Mouse (Mus musculus): Measurements from ENCODE around the gene Dach1. TPM values are rescaled to one million over a fixed set of nuclear protein-coding genes. Genes with fewer than 3 reads are reported as not detected.

Gene Dach1
- polyA plus RNA-seq, 1 experiment, result 3.6 TPM

DNA sequence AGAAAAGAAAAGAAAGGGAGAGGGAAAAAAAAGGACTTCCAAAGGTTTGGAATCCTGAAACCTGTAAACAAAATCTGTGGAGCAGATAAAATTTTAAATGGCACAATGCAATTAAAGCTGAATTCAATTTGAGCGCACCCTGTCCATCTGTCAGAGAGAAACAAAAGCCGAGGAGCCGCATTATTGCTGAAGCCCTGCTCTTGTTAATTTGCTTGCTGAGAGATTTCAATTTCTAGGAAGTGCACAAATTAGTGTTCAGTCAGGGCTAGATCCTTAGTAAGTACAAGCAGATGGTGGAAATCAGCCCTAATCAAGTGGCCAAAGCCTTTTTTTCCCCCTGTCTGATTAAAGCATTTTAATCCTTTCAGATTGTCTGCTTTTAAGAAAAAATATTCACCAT is 60.8 kb downstream of the Dach1 start:
- DNase-seq (ENCODE audit: low spot score), result no peak

DNA sequence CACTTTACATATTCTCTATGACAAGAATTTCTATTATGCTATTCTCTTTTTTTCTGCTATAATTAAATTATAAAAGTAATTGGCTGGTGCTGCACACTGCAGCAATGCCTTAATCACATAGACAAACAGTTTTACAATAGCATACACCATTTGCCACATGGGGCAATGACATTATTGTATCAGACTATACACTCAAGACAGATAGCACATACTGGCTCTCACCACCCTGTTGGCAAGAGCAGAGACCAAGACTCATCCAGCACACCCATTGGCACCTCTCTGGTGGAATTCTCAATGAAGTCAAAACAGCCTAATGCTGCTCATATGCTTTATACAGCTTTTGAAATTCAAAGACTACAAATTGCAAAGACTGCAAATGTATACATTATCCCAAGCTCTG is 63.4 kb downstream of the Dach1 start:
- no peak for DNase-seq (ENCODE audit: low spot score)

DNA sequence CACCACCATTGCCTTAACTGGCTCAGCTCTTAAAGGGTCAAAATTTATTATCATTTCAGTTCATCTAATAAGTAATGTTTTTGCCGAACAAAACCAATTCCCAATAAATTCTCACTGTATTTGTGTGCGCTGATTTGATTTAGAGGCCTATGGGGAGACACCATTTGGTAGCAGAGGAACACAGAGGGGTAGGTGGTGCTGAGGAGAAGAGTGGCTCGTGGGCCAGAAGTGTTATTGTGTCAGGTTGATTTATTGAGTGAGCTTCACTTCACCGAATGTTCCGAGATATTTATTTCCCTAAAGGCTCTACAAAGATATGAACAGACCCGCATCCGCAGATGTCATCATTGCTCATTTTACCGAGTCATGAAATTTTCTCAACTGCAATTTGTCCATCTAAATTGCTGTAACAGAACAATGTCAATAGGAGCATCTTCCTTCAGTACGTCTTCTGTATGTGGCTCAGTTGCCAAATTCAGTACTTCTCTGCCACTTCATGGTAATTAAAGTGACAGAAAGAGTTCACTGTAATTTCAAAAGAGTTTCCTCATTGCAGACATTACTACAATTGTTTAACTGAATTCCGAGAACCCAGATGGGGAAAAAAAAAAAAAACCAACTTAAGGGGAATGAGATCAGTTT is 65.1 kb downstream of the Dach1 start:
- no peak for DNase-seq (ENCODE audit: low spot score)

DNA sequence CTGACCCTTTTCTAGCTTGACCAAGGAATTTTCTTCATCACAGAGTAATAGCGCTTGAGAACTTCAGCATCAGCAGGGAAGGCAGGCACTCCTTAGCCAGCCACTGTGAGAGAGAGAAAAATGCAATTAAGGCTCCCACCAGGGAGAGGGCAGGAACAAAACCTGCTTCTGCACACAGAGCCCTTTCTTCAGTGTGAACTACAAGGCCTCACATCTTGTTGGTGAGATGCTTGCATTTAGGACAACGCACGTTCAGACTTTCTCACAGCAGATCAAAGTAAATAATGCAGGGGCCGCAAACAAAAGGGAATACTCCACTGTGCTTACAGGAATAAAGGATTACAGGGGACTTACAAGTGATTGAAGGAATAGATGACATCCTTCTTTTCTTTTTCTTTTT is 74.3 kb downstream of the Dach1 start:
- no peak for DNase-seq (ENCODE audit: low spot score)

DNA sequence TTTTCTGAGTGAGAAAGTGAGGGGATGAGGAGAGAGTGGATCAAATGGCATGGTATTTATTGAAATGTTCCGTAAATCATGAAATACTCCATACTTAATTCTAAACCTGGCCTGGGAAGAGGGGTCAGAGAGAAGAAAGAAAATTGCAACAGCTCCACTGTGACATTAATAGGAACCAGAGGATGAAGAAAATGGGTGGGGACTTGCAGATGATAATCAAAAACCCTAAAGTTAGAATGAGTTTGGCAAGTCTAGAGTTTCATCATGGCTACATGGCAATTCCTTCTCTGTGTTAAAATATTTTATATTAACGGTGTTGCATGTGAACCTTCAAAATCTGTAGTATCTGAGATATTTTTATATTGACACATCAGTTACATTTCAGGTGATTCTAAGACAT is 80.3 kb downstream of the Dach1 start:
- DNase-seq (ENCODE audit: low spot score), result no peak

DNA sequence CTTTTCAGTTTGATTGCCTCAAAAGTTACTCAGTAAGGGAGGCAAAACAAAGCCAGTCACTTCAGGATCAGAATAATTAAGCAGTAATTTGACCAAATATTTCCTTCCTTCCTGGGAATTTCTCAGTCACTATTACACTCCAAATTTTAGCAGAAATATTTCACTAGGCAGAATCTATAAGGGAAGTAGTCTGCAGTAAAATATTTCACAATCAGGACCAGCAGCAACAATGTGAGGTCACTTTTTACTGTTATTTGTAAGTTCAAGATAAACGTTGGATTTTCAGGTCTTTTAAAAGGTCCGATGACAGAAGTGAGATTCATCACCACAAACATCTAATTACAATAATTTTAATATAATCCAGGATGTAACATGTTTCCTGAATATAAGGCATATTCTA is 82.2 kb downstream of the Dach1 start:
- no peak for DNase-seq (ENCODE audit: low spot score)

DNA sequence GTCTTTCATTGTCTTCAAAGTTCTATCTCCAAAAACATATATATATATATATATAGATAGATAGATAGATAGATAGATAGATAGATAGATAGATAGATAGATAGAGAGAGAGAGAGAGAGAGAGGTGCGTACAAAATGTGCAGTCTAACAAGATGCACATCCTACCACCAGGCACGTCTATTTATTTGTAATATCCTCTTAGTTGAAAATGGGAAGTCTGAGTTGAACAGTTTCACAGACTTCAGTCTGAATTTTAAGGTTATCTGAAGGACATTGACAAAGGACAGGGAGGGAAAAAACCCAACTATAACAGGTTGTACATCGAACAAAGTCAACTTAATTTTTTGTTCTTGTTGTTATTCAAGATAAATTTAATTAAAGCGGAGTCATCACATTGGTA is 82.8 kb downstream of the Dach1 start:
- DNase-seq (ENCODE audit: low spot score), result no peak

DNA sequence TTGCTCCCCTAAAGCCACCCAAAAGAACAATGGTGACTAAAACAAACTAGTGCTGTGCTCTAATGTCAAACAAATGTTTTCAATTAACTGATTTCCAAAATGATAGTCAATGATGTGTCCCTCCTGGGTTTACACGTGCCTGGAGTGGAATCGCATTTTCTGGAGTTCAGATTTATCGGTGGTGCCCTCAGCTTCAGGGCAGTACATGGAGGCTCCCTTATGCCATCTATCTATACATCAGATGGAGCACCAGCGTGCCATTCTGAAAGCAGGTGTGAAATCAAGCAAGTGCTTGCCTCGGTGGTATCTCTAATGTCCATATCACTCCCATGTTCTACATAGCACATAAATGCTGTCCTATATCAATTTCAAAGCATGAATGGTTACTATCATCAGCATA is 84.4 kb downstream of the Dach1 start:
- DNase-seq (ENCODE audit: low spot score), result no peak

DNA sequence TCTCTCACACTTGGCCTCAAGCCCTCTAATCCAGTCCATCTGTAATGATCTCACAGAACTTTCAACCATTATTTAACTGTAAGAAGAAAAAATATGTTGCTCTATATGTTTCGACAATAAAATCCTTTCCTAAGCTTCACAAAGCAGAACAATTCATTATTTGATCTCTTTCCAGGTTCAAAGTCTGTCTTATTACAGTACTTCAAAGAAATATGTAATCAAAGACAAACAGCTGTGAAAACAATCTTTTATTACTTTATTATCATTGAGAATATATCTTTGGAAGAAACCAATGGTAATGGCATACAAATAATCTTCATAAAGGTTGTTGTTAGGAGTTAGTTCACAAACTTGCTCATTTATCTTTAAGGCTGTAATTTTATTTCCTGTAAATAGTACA is 84.8 kb downstream of the Dach1 start:
- DNase-seq (ENCODE audit: low spot score), result no peak

DNA sequence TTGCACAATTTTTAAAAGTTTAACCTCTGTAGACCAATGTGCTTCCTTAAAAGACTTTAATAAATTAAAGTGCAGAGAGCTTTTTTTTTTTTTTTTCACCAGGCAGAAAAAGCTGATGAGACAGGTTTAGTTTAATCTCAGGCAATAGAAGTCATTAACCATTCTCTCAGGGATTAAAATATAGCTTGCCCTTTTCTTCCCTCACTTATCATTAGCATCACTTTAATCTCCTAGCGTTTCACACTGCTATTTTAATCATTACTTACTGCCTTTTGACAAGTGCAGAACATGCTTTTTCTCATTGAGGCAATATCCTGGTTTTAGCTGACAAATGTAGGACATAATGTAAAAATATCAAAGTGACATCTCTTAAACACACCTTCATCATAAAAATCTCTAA is 86.1 kb downstream of the Dach1 start:
- DNase-seq (ENCODE audit: low spot score), result no peak

DNA sequence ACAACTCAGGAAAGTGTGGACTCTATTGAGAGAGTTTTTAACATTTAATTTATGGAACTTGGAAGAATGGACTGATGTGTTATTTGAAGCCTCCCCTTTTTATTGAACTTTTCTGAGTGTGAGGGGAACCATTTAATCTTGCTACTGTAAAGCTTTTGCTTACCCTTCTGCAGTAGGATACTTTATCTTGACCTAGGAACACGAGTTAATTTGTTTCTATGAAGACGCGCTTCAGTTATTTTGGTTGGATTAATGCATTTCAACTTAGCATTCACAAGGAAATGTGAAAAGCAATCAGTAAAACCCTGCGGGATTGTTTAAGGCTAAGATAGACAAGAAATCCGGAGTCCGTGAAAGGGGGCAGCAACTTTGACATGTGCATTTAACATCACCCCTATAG is 89.6 kb downstream of the Dach1 start:
- DNase-seq (ENCODE audit: low spot score), result no peak

DNA sequence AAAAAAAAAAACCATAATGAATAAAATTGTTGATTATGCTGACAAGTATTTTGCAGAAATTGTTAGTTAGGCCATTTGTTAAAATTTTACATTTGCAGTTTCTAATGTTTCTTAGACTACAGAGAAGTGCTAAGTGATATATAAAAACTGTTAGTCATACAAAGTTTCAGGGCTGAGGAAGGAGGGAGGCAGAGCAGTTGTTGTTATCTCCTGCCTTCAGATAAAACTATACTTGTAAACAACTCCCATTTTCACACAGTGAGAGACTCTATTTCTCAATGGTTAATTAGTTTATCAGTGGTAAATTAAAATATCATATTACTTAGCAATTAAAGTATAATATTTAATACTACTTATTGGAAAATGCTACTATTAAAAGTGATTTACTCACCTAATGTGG is 91.6 kb downstream of the Dach1 start:
- DNase-seq (ENCODE audit: low spot score), result no peak

DNA sequence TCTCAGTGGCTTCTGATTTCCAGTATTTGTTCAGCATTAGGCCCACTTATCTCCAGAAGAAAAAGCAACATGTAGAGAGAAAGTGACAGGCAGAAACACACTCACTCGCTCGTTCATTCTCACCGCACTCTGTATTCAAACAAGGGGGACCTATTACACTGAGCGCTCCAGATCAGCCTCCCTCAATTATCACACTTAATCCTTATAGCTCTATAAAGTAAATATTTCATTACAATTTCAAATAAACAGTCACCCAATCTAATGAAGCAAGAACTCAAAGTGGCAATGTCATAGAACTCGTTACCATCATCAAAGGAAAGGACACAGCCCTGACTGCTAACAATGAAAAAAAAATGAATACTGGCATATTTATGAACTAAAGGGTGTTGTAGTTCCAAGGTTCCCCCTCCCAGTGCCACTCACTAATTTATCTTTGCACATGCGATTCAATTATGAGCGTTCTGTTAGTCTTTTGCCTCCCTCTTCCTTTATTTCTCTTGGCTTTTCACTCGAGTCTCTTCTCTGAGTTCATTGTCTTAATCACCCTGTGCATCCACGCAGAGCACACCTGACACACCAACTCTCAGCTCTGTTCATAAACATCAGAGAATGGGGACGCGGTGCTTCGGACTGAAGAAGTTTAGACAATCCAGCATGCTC is 96.0 kb downstream of the Dach1 start:
- DNase-seq (ENCODE audit: low spot score), result no peak

DNA sequence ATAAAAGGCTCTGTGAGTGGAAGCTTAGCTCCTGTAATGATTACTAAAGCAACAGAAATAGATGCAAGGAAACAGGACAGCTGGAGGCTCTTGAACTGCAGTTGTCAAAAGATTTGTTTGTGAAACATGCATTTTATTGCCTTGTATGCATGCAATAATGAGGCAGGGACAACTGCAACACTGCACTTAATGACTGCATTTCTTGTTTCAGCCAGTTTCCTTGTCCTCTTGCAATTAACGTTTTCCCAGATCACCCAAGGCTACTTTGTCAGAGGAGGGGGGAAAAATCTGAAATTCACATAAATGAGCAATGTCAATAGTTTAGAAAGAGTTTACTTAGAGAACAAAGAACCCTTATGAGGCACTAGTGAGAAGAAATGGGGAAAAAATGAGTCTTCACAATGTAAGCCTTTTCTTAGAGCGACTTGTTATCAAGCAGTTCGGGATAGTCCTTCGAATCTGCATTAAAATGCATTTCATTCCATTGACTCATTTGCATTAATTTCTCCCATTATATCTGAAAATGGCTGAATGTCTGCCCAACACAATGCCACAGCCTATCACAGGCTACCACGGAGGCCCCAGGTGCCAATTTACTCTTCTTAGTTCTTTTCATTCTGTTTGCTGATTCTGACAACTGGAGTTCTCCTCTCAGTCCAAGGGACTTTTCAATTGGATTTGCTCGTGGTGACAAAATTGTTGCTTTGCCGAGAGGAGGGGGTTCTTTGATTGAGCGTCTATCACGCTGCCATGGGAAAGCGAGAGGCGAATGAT is 96.7 kb downstream of the Dach1 start:
- DNase-seq (ENCODE audit: low spot score), result no peak

DNA sequence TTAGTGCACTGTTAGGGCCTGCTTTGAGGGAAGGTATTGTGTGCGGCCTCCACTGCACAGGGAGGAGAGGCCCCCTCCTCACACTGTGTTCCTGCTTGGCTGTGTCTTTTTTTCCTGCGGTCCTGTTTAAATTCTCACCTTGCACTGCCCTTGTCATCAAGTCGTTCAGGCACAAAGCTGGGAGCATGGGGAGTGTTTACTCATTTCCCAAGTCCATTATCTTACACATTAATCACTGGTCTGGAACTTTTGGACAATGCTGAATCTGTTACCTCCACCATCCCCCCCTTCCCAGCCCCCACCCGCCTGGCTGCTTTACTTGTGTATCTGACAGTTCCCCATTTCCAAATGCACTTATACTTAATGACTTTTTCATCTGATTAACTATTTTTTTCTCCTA is 97.7 kb downstream of the Dach1 start:
- no peak for DNase-seq (ENCODE audit: low spot score)

DNA sequence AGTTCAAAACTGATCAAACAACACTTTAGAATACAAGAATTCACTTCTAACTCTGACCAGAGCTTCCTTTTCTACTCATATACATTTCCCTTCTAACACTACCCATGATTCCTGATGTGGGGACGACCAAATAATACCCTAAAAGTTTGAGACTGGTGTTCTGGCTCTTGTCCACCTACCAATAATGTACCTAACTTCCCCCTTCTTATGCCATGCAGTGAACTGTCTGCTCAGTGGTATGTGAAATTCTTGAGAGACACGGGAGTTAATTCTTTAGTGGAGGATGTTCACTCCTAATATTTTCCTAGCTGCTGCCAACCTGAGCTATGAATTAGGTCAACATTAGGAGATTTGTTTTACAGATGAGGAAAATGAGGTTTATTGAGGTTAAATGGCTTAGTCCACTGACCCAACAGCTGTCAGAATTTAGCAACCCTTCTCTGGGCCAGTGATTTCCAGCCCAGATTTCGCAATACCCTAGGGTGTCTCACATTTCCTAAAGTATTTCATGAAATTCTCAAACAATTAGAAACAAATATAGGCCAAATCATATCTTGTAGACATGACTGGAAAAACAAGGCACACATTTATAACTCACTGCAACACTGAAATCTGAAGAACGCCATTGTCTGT is 102.2 kb downstream of the Dach1 start:
- DNase-seq (ENCODE audit: low spot score), result no peak

DNA sequence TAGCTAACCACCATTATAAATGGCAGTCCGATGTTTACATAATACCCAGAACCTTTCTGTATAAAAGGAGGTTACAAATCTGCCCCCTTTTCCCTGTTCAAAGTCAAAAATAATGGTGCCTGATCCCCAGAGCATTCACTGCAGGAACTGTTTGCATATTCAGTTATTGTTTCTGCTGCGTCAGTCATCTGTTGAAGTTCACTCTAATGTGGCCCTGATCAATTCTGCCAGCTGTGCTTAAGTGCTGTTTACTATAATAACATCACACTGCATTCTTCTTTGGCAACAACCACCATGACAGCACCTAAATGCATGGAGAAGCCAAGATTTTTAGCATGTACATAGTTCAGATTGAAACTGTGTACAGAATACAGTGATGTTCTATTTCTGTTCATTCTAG is 105.4 kb downstream of the Dach1 start:
- DNase-seq (ENCODE audit: low spot score), result no peak

DNA sequence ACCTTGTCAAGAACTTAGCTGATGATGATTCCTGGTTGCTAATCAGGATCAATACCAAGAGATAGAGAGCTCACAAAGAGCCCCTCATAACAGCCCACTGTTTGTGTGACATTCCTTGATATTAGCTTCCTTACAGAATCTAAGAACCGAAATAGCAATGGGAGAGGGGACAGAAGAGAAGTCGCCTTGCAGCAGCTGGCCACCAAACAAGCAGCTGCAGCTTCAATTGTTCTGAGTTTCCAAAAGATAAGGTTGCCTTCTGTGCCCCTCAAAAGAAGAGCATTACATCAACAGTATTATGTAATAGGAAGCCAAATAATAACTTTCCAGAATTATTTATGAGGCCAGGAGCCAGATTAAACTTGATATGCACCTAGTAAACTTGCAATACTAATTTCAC is 120.2 kb downstream of the Dach1 start:
- no peak for DNase-seq (ENCODE audit: low spot score)

DNA sequence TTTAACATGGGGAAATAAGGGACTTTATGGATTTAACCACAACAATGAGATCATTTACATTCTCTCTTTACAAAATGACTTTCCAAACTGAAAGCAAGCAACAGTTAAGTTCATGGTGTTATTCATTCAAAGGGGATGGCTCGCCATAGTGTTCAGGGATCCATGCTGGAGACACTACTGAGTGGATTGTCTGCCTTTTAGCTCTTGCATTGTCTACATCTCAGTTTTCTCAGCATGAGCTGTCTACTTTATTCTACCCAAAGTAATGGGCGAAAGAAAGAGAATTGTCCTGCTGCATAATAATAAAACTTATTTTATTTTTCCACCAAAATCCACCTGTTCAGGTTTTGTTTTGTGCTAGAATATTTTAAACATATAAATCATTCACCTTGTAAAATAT is 121.2 kb downstream of the Dach1 start:
- DNase-seq (ENCODE audit: low spot score), result no peak

DNA sequence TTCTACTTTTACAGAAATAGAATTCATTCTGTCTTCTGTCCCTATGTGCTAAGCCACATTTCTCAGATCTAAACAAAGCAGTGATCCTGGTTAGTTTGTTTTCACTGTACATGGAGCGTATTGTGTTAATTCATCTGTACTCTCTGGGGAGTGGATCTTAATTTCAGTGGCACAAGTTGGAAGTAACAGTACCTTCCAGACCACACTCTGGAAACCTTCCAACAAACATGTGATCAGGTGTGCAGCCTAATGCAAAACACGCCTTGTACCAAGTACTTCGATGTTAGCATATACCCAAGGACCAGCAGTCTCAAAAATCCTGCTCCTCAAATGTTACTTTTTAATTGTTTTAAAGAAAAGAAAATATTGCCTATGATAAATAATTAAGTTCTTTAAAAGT is 121.9 kb downstream of the Dach1 start:
- DNase-seq (ENCODE audit: low spot score), result no peak

DNA sequence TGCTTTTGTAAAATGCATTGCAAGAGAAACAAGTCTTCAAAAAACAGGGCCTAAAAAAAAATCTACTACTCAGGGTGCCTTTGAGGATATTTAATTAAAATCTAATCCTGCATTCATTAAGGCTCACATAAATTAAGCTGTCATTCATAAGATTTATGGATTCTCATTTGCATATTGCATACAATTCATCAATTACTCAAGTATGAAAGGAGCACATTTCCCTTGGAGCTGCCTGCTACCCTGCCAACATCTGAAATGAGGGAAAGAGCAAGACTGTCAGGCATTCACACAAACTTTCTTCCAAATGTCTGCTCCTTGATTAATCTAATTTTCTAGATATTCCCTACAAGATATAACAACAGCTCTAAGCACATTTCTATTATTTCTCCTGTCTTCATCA is 122.6 kb downstream of the Dach1 start:
- no peak for DNase-seq (ENCODE audit: low spot score)

DNA sequence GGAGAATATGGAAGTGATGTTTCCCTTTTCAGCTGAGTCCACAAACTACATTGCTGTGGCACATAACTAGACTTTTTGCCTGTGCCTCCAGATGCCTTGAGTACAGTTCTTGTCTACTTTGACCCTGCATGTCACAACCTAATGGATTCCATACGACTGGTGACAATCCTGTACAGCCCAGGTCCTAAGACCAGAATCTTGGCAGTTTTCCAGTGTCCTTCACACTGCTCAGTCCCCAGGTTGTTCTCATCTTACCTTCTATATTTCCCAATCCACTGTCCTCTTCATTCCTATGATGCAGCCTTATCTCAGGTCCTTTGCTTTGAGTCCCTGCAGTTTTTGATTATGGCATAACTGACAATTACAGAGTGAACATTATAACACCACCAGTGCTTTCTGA is 131.0 kb downstream of the Dach1 start:
- no peak for DNase-seq (ENCODE audit: low spot score)

DNA sequence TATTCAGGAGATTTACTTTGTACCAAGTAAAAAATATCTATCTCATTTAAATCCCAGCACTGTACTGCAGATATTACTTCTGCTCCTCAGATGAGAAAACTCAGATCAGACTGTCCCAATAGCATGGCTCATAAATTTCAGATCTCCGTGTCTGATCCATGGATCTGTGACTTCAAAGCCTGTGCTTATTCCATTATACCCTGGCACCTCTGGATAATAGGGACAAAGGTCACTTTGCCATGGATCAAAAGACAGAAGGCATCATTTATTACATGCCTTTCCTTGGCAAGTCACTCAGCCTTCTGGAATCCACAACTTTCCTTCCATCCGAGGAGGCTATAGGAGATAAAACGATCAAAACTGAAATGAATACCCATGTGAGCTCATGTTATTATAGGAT is 132.4 kb downstream of the Dach1 start:
- no peak for DNase-seq (ENCODE audit: low spot score)
